Mouse (Mus musculus) mature B cell (primary cell): ENCODE results near the gene Otud7b.
"Not testable (repeated sequence)": the region's sequence is repeated elsewhere in the genome, so short reads cannot be mapped to it uniquely, and the experiment has no call there.

Source experiments
- in situ Hi-C: fragments of 300-500 bp; cut with MboI; formaldehyde crosslinking; loops from 2 replicates; pipeline ENCODE4 v1.14.3; 2019

Otud7b gene

DNA sequence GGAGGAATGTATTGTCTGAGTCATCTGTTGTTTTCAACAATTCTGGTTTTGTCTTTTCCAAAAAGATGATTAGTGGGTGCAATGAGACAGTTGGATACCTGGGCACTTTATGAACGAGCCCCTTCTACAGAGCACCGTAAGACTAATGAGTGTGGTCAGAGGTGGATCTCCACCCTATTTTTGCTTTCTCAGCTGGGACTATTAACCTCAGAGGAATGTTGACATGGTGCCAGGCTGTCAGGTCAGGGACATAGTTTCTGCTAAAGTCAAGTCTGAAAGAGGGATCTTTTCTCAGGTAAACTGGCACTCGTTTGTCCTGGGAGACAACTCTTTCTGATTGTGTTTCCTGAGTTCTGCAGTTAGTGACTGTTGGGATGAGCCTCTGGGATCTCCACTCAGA, 30.7 kb downstream of the Otud7b start:
- in situ Hi-C loops = no loop called here

DNA sequence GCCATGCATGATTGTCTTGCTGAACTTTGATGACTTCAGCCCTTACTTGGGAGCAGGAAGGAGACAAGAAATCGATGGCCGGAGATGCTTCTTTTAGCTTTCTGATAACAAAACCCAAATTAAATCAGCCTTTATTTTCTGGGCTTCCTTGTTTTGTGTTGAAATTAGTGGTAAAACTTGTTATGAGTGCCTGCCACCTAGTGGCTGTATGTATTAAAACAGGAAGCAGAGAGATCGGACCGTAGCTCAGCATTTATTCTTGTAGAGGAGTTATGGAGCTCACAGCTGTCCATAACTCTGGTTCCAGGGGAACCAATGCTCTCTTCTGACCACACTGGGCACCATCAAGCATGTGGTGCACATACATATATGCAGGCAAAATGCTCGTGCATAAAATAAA, 43.6 kb downstream of the Otud7b start:
- in situ Hi-C loops = loop anchor here (5.0 to 10.0 kb wide), 2 partner anchors 66 to 183 kb away; no protein-coding TSS in a partner anchor

DNA sequence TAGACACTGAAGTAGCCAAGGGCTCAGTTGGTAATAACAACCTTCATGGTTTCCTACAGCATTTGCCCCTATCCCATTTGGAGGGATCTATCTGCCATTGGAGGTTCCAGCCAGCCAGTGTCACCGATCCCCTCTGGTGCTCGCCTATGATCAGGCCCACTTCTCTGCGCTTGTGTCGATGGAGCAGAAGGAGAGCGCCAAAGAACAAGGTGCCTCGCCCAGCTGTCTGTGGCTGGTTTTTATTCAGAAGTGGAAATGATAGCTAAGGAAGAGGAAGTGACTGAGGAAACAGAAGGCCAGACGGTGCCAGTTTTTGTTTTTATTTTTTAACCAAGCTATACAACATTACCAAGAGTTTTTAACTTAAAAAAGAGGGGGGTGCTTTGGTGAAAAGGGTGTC, 47.5 kb downstream of the Otud7b start:
- in situ Hi-C loops = no loop called here

DNA sequence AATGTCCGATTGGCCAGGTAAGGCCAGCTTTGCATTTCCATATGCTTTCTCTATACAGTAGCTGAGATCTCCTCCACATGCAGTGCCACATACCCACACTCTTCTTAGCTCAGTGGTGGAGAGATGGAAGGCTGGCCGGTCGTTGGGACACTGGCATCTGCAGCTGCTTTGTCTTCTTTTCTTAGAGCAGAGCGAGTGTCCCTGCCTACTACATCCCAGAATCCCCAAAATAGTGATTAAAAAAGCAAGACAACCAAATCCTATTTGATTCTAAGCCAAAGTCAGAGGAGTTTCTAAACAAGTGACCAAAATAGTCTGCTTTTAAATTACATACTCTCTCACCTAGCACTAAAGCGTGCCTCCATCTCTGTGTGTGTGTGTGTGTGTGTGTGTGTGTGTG, 48.3 kb downstream of the Otud7b start:
- in situ Hi-C loops = no loop called here

DNA sequence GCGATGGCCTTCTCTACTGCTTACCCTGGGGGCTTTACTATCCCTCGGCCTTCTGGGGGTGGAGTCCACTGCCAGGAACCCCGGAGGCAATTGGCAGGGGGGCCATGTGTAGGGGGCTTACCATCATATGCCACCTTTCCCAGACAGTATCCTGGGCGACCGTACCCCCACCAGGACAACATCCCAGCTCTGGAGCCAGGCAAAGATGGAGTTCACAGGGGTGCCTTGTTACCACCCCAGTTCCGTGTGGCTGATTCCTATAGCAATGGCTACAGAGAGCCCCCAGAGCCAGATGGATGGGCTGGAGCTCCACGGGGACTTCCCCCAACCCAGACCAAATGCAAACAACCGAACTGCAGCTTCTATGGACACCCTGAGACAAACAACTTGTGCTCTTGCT, 51.2 kb downstream of the Otud7b start:
- in situ Hi-C loops = no loop called here

DNA sequence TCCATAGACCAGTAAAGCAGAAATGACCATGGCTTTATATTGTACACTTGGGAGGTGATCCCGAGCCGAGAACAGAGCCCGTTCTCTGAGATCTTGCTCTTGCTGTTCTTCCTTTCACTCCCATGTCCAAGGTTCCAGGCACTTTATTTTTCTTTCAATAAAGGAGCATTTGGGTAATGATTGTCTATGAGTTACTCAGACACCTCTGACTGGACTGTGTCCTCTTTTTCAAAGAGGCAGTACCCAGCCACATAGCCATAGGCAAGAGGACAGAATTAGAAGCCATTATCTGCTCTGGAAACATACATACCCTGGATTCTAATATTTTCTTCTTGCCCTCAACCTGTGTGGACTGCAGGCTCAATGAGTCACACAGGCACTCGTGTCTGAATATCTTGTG, 55.5 kb downstream of the Otud7b start:
- in situ Hi-C loops = no loop called here

DNA sequence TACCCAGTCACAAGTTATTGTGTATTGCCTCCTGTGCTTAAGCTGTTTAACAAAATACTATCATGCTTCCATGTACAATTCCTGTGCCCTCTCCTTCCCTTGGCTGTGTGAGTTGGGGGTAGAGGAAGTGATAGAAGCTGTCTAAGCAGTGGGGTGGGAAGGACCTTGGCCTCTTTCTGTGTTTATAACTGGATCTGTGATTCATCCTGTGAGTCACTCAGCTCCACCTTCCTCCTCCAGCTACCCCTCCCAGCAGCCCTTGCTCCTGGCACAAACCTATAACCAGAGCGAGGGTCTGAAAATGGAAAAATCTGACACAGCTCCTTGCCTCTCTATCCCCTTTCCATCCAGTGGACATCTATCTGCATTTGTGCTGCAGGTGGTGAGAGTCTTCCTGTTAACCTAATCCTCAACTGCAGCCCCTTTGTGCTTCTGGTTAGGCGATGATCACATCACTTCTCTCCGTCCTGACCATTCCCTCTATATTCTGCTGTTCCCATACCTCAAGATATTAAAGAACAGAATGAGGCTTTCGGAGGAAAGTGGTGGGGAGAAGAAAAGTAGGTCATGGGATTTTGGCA, 56.0 kb downstream of the Otud7b start:
- in situ Hi-C loops = no loop called here

DNA sequence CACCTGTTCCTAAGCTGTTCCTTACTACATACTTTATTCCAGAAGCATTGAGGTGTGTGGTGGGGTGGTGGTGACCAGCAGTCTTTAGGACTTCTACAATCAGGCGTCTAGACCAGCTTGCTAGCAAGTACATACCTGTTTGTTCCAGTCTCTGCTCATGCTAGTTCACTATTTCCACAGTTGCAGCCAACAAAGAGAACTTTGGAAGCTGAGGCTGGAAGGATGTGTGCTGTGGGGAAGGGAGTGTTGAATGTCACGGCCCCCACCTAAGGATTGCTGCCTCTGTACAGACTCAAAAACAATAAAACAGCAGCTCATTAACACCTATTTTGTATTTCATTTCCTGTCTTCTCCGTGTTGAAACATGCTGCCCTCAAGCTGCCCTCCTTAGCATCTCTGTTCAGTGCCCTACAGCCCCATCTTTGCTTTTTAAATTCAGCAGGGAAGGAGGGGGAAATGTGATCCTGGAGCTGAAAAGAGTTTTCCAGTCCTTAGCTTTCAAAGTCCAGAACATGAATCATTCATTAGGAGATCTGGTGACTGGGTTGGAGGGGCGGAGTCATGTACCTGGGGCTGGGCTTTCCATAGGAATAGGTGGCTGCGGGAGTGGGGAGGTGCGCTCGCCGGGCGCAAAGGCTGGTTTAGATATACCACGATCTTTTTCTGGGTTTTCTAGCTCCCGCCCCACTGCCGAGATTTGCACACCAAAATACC, 56.6 kb downstream of the Otud7b start:
- in situ Hi-C loops = no loop called here

DNA sequence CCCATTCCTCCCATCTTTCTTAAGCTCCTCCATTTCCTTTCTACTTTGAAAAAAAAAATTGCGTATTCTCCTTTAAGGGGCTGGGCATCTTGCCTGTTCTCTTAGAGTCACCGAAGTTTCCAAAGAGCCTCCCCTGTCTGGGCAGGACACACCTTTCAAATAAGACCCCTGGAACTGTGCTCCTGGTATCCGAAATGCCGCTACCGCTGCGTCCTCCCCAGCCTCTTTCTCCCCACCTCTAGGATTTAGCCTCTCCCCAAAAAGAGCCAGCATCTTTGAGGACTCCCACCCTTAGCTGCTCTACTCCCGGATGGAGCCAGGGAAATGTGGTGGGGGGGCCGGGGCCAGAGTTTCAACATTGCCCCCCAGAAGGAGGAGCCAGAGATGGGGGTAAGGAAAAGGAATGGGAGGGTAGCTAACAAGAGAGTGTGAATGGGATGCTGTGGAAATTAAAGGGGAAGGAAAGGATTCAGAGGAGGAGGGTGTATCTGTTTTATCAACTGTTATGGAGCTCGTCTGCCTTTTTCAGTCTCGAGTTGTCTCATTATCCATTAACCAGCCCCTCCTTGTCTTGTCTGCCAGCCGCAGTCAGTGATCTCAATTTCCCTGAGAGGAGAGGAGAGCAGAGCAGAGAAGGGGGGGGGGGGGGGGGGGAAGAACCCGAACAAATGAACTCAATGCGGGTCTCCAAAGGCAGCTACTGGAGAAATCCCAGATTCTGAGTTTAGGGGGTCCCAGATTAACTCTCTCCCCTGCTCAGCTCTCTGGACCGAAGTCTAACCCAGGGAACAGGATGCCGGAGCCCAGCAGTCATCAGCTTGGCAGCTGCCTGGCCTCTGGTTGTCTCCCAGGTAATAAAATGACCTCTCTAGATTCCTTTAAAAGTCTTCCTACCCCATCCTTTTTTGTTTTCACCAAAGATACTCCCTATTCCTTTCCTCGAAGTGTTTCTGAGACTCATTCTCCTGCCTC, 57.8 kb downstream of the Otud7b start, which contains the start of gene Mtmr11:
Mtmr11 (plus strand) TSS at position 136 of the 972 bp plus-strand sequence.
- in situ Hi-C loops = no loop called here

DNA sequence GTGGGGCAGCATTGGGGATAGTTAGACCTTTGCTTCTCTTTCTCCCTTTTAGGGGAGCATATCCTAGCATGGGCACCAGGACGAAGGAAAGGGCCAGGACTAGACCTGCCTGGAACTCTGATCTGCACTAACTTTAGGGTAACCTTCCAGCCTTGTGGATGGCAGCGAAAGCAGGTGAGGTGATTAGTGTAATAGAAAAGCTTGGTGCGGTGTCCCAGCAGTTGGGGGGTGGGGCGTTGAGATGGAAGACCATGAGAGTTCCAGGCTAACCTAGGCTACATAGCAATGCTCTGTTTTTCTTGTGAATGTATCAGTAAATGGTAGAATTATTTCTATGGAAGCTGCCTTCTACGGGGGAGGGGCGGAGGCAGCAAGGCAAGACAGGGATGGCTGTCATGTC, 58.7 kb downstream of the Otud7b start:
- in situ Hi-C loops = no loop called here

DNA sequence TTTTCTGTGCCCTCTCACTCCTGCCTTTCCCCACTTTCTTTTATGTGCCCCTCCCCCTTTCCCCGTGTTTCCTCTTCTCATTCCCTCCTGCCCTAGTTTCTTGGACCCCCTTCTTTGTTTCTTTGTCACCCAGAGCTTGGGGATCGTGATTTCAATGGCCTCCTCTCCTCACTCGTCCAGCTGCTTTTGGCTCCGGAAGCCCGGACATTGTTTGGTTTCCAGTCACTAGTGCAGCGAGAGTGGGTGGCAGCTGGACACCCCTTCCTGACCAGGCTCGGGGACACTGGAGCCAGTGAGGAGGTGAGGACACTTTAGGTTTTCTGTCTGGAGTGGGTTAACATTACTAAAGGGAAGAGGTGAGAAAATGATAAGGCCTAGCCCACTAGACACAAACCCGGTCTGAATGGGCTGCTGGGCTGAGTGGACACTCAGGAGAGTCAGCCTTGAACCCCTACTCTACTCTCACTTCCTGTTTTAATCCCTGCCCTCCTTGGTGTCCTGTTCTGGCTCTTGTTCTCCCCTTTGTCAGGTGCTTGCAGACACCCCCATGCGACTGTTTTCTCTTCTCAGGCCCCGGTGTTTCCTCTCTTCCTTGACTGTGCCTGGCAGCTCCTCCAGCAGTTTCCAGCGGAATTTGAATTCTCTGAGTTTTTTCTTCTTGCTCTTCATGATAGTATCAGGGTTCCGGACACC, 64.3 kb downstream of the Otud7b start:
- in situ Hi-C loops = no loop called here

DNA sequence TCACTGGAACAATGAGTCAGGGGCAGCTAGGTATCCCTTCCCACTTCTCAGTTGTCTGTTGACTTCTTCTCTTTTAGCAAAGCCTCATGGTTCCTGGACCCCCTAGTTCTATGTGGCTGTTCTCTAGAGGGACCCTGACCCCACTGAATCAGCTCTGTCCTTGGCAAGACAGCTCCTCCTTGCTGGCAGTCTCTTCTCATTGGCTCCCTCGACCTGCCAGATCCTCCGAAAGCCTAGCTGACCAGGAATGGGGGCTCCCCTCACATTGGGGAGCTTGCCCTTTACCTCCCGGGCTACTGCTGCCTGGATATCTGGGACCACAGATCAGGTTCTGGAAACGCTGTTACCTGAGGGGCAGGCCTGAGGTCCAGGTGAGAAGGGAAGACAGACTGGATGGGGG, 65.9 kb downstream of the Otud7b start:
- in situ Hi-C loops = no loop called here

DNA sequence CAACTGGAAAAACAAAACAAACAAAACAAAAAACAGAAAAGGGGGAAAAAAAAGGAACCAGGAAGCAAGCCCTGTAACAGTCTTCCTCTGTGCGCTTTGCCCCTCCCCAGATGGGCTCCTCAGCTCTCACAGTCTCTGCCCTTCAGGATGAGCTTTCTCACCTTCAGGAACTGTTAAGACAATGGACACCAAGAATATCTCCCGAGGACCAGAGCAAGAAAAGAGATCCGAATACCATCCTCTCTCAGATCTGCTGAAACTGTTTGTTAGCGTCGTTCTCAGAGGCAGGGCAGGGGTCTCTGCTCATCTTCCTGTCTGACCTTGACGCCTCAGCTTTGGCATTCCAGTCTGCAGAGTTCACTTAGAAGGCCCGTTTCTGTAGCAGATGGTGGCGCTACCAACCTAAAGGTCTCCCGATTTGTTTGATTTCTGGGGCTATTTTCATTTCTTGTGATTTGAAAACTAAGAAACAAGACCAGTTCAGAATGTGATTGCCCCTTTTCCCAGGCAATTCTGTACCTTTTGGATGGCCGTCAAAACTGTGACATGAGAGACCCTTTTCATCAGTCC, 66.7 kb downstream of the Otud7b start:
- in situ Hi-C loops = no loop called here

DNA sequence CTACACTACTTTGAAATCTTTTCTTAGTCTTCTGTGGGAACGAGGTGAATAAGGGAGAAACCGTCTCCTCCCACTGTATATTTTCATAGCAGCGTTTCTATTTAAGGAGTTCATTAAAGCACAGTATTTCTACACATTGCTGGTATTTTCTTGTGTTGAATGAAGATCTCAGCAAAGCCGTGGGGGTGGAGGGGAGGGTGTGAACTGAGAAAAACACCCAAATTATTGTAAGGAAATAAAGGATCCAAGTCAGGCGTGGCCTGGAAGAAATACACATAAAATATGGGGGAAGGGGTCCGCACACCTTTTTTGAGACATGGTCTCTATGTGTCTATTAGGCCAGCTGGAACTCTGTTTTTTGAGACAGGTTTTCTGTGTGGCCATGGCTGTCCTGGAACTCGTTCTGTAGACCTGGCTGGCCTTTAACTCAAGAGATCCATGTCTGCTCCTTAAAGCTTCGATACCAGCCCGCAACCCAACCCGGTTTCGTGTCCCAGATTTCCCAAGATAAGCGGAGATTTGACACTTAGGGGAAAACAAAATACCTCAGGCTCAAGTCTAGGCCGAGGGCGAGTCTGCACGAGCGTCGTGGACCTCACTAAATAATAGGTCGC, 67.4 kb downstream of the Otud7b start:
- in situ Hi-C loops = no loop called here

DNA sequence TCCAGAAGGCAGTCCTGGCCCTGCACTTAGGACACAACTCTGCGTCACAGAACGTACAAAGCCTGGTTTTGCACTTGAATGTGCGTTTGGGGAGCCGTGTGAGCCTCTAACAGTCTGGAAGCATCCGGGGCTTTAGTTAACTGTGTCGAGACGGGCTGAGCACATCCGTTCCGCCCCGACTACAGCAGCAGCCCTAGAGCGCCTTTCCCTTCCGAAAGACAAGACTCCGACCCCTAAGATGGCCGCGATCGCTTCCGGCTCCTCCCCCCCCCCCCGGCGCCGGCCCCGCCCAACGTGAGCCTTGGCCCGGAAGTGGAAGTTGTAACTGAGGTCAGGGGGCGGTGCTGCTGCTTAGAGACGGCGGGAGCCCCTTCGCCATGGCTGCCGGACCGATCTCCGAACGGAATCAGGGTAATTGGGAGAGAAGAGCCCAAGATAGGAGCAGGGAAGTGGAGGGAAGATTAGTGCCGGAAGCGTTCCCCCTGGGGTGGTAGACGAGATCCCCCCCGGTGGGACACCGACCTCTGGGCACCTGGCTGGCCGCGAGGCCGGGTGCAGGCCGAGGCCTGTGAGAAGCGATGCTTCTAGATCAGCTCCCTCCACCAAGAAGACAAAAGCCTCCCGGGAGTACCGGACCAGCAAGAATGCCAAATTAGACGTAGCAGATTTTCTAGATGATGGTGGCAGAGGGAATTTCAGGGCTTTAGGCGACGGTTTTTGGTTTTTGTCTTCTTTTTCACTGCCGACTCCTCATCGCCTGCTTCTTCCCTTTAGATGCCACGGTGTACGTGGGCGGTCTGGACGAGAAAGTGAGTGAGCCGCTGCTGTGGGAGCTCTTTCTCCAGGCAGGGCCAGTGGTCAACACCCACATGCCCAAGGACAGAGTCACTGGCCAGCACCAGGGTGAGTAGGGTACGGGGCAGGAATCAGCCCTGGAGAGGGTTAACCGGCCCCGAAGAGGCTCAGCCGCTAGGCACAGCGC, 68.2 kb downstream of the Otud7b start, which contains the start of gene Sf3b4:
Sf3b4 (plus strand) TSS at position 136 of the 982 bp plus-strand sequence.
- in situ Hi-C loops = no loop called here

DNA sequence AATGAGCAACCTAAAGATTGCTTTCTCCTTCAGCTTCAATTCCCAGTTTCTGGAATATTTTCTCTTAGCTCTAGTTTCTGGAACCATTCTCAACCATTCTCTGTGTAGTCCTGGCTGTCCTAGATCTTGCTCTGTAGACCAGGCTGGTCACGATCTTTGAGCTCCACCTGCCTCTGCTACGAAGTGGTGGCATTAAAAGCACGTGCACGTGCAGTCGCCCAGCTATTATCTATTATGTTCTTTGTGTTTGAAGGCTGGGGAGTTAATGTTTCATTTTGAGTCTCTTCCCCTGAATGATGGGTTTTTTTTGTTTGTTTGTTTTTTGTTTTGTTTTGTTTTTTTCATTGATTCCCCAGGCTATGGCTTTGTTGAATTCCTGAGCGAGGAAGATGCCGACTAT, 68.9 kb downstream of the Otud7b start:
- in situ Hi-C loops = no loop called here

DNA sequence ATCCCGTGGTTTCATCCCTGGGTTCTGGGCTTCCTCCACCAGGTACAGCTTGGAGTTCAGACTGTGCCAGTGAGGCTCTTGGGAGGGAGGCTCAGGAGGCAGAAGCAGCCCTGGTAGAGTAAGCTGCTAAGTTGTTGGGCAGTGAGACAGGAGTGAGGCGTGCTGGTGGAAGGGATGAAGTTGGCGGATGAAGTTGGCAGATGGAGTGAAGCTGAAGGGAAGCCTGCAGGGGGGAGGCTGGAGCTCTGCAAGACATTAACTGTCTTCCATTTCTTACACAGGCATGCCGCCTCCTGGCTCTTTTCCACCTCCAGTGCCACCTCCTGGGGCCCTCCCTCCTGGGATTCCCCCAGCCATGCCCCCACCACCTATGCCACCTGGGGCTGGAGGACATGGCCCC, 69.7 kb downstream of the Otud7b start:
- in situ Hi-C loops = not testable (repeated sequence)

DNA sequence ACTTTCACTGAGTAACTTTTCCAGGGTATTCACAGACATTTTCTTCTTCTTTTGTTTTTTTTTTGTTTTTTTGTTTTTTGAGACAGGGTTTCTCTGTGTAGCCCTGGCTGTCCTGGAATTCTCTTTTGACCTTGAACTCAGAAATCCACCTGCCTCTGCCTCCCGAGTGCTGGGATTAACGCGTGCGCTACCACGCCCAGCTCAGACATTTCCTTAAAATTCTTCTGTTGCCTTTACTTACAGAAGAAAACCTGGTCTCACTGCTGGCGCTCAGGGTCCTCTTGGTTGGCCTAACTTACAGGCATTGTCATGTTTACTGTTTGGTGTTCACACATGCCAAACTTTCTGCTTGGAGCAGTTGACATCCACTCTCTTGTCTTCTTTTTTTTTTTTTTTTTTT, 70.9 kb downstream of the Otud7b start:
- in situ Hi-C loops = no loop called here

DNA sequence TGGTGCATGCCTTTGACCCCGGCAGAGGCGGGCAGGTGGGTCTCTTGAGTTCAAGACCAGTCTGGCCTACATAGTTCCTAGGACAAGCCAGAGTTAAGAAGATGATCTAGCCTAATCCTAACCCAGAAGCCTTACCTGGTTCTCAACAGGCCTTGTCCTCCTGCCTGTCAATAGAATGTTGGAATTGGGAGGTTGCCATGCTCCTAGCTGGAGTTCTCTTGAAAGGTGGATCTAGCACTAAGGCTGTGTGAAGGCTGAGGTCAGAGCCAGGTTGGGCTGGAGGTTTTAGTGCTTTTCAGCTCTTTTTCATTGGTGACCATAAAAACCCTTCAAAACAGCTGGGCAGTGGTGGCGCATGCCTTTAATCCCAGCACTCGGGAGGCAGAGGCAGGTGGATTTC, 74.1 kb downstream of the Otud7b start:
- in situ Hi-C loops = no loop called here

DNA sequence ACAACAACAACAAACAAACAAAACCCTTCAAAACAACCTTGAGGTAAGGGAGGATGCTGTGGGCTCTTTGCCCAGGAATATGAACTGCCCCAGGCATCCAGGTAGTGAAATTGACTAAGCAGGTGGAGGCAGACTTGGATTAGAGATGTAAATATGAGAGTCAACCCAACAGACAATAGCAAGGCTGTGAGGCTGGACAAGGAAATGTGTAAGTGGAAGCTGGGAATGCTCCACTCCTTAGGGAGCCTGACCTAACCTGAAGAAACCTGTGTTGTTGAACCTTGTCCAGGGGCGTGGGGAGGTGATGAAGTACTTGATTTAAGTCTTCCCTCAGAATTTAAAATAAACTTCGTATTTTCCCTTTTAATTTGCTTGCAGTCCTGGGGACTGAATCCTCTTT, 74.6 kb downstream of the Otud7b start:
- in situ Hi-C loops = no loop called here
